Mouse (Mus musculus) lung, postnatal 0 days (tissue): ENCODE data around the gene Ap2b1. TPM values are rescaled to one million over a fixed set of nuclear protein-coding genes. Genes with fewer than 3 reads are reported as not detected.

ENCODE experiments used
- ATAC-seq: fragments of 200-750 bp; cut with Nextera tagmentation; 2 replicates; pipeline ENCODE4 v1.8.0; 2017; ENCODE audit warnings: moderate library complexity
- DNase-seq: peaks from one replicate; pipeline ENCODE4 v3.0.0-alpha.2; 2016; ENCODE audit warnings: low spot score
- H3K27ac ChIP-seq: fragments of 300-500 bp; sonication (generic); 2 replicates; pipeline ENCODE4 v1.5.1; 2014; ENCODE audit warnings: antibody characterized with exemption, mild to moderate bottlenecking, low read length, mixed read lengths
- H3K27me3 ChIP-seq: fragments of 300-500 bp; sonication (generic); replicated peaks from 2 replicates; pipeline ENCODE4 v1.6.1; 2014; ENCODE audit warnings: low read length, mixed read lengths; ENCODE audit not compliant: insufficient read depth
- H3K36me3 ChIP-seq: fragments of 300-500 bp; sonication (generic); 2 replicates; pipeline ENCODE4 v1.6.1; 2014; ENCODE audit warnings: low read length, mixed read lengths; ENCODE audit not compliant: insufficient read depth
- H3K4me1 ChIP-seq: fragments of 300-500 bp; sonication (generic); 2 replicates; pipeline ENCODE4 v1.6.1; 2014; ENCODE audit warnings: antibody characterized with exemption, low read depth, low read length, mixed read lengths; ENCODE audit not compliant: insufficient read depth
- H3K4me2 ChIP-seq: fragments of 300-500 bp; sonication (generic); replicated peaks from 2 replicates; pipeline ENCODE4 v1.6.1; 2014; ENCODE audit warnings: low read depth, mild to moderate bottlenecking, low read length, moderate library complexity, mixed read lengths
- H3K4me3 ChIP-seq: fragments of 300-500 bp; sonication (generic); 2 replicates; pipeline ENCODE4 v1.5.1; 2014; ENCODE audit warnings: low read depth, low read length
- H3K9ac ChIP-seq: fragments of 300-500 bp; sonication (generic); replicated peaks from 2 replicates; pipeline ENCODE4 v1.6.1; 2014; ENCODE audit warnings: low read depth, mild to moderate bottlenecking
- H3K9me3 ChIP-seq: fragments of 300-500 bp; sonication (generic); 2 replicates; pipeline ENCODE4 v1.6.1; 2016; ENCODE audit warnings: low read length, mixed read lengths
- CTCF ChIP-seq: IDR thresholded peaks from 2 replicates; pipeline ENCODE4 v1.5.1; 2016; ENCODE audit warnings: antibody characterized with exemption, mild to moderate bottlenecking
- EP300 ChIP-seq: IDR thresholded peaks from 2 replicates; pipeline ENCODE4 v1.6.1; 2016; ENCODE audit warnings: antibody characterized with exemption, mild to moderate bottlenecking, control low read depth
- WGBS: fragments of 180-500 bp; shearing (Covaris S2); extraction: QIAGEN DNeasy Blood & Tissue Kit; methylation state at CpG from one replicate; pipeline ENCODE4 v1.1.7; 2014; 5-methylcytosine and 5-hydroxymethylcytosine counted together
- polyA plus RNA-seq: library from polyadenylated mRNA; unstranded; fragments of >200 nt; fragmentation: Nextera tagmentation; extraction: Ambion mirVana; gene quantifications from 2 replicates; pipeline ENCODE4 v1.2.1, GENCODE M21; 2015

Ap2b1 gene
- polyA plus RNA-seq, 1 experiment from 2014 or later: 26.5 TPM

DNA sequence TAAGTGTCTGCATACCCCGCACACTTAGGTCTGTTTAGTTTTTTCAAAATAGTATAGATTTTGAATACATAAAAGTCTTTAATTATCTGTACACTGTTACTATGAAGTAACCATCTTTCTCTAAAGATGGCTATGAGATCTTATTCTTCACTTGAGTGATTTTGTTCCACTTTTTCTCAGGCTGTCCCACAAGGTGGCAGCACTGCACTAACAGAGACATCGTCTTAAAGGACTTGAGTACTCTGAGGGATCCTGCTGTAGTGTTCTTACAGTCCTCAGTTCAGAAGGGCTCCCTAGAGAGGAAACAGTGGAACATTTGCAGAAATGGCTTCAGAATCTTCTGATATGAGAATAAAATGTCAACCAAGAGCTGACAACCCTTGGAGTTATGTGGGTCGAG, 28.6 kb downstream of the Ap2b1 start:
- Histone ChIP-seq H3K9me3 (no peaks in the 10 kb centered on the region), H3K4me3 (no peak overlapping the region), H3K4me1 (no peaks in the 10 kb centered on the region), H3K36me3 (peaks cover 46% of the 10 kb centered on the region), H3K4me2 (no peak overlapping the region), H3K27ac (no peak overlapping the region), H3K27me3 (no peaks in the 10 kb centered on the region), H3K9ac (no peak overlapping the region)
- 64% methylated on average over 3 of the region's 3 CpGs for WGBS
- no peak for ATAC-seq
- peak; percentile 70 for DNase-seq
- TF ChIP-seq CTCF (peak; percentile 76), EP300 (no peak)

GRCm38 (mm10) chr11:83335826-83336225, 37.0 kb downstream of the Ap2b1 start:
- Histone ChIP-seq H3K4me1 (no peaks in the 10 kb centered on the region), H3K27ac (no peak overlapping the region), H3K27me3 (no peaks in the 10 kb centered on the region), H3K4me2 (no peak overlapping the region), H3K4me3 (no peak overlapping the region), H3K9me3 (no peaks in the 10 kb centered on the region), H3K9ac (no peak overlapping the region), H3K36me3 (peaks cover 63% of the 10 kb centered on the region; the same call in 1 of the 2 replicates)
- ATAC-seq (no peak), DNase-seq (no peak)
- 90% methylated on average over 7 of the region's 7 CpGs for WGBS
- TF ChIP-seq EP300 (no peak), CTCF (no peak)

- ATAC-seq (no peak), DNase-seq (no peak)
- peaks cover 72% of the 10 kb centered on the region for H3K36me3 ChIP-seq
- H3K9ac ChIP-seq: no peak overlapping the region
- no peaks in the 10 kb centered on the region for H3K27me3 ChIP-seq
- no peak overlapping the region for H3K4me3 ChIP-seq
- H3K9me3 ChIP-seq: no peaks in the 10 kb centered on the region
- H3K4me2 ChIP-seq: no peak overlapping the region
- no peaks in the 10 kb centered on the region for H3K4me1 ChIP-seq
- no peak overlapping the region for H3K27ac ChIP-seq
- WGBS: 75% methylated on average over 2 of the region's 2 CpGs
- TF ChIP-seq EP300 (no peak), CTCF (no peak)
Observed at GRCm38 (mm10) chr11:83339705-83340104, 40.9 kb downstream of the Ap2b1 start.

DNA sequence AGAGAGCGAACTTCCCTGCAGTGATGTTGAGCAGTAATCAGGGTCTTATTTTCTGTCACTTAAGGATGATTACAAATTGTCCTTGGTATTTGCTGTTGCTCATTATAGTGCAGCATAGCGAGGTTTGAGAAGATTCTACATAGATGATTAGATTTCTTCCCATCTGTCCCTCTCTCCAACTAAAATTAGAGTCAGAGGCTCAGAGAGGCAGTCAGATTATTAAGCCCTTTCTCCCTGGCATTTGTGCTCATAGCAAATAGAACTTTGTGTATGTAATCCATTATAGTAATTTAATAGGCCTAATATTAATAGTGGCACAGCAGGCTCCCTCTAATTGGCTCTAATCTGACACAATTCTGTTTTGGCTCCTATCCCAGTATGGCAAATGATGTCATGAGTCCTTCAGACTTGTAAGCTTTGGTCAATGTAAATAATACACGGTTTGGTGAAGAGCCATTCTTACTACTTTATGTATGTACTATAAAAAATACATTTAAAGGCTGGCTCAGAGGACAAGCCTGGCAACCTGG, 43.0 kb downstream of the Ap2b1 start:
- H3K4me3 ChIP-seq: no peak overlapping the region
- H3K9ac ChIP-seq: no peak overlapping the region
- ATAC-seq (no peak), DNase-seq (peak; percentile 18)
- H3K27ac ChIP-seq: no peak overlapping the region
- no peaks in the 10 kb centered on the region for H3K9me3 ChIP-seq
- TF ChIP-seq CTCF: no peak
- no peak for TF ChIP-seq EP300
- no peaks in the 10 kb centered on the region for H3K4me1 ChIP-seq
- 71% methylated on average over 3 of the region's 3 CpGs for WGBS
- H3K27me3 ChIP-seq: no peaks in the 10 kb centered on the region
- H3K36me3 ChIP-seq: peaks cover 65% of the 10 kb centered on the region
- no peak overlapping the region for H3K4me2 ChIP-seq

GRCm38 (mm10) chr11:83355428-83355827, 56.6 kb downstream of the Ap2b1 start:
- H3K4me1 ChIP-seq: no peaks in the 10 kb centered on the region
- 91% methylated on average over 5 of the region's 5 CpGs for WGBS
- no peak for TF ChIP-seq CTCF
- no peak for TF ChIP-seq EP300
- H3K9ac ChIP-seq: no peak overlapping the region
- H3K4me3 ChIP-seq: no peak overlapping the region
- ATAC-seq (no peak), DNase-seq (no peak)
- no peak overlapping the region for H3K4me2 ChIP-seq
- peaks cover 20% of the 10 kb centered on the region; the same call in 1 of the 2 replicates for H3K36me3 ChIP-seq
- H3K9me3 ChIP-seq: no peaks in the 10 kb centered on the region
- no peaks in the 10 kb centered on the region for H3K27me3 ChIP-seq
- H3K27ac ChIP-seq: no peak overlapping the region

DNA sequence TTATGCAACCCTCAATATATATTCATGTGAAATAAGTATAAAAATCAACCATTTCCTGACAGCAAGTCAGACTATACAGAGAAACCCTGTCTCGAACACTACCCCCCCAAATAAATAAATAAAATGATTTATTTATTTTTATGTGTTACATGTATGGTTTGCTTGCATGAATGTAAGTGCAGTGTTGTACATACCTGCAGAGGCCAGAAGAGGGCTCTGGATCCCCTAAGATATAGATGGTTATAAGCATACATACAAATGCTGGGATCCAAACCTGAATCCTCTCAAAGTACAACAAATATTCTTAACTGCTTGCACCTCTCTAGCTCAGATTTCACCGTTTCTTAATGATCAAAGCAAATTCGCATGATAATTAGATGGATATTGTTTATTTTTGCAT, 58.6 kb downstream of the Ap2b1 start:
- no peak overlapping the region for H3K27ac ChIP-seq
- no peak overlapping the region for H3K9ac ChIP-seq
- no peaks in the 10 kb centered on the region for H3K27me3 ChIP-seq
- no peak for TF ChIP-seq EP300
- peak; percentile 63 for TF ChIP-seq CTCF
- H3K4me2 ChIP-seq: no peak overlapping the region
- no peak overlapping the region for H3K4me3 ChIP-seq
- no peaks in the 10 kb centered on the region for H3K9me3 ChIP-seq
- peak; percentile 55 for DNase-seq
- no peaks in the 10 kb centered on the region for H3K4me1 ChIP-seq
- WGBS: 60% methylated on average over 3 of the region's 3 CpGs
- H3K36me3 ChIP-seq: peaks cover 10% of the 10 kb centered on the region; the same call in 1 of the 2 replicates
- no peak for ATAC-seq

DNA sequence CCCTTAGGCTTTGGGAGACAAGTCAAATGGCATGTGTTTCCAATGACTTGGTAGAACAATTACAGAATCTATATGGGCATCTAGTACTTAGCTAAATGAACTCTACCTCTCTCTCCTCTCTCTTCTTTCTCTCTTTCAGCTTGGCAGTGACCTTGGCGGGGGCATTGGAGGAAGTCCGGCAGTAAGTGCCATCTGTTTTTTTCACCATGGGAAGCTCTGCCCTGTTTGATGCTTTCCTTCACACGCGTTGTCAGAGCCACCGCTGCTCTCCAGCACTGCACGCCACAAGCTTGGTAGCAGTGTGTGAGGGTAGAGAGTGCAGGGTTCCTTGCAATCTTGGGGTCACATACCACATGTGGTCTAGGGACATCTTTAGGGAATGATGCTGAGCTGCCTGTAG, 65.8 kb downstream of the Ap2b1 start:
- Histone ChIP-seq H3K27me3 (no peaks in the 10 kb centered on the region), H3K4me3 (no peak overlapping the region), H3K9ac (no peak overlapping the region), H3K36me3 (peaks cover 24% of the 10 kb centered on the region; the same call in 1 of the 2 replicates), H3K9me3 (no peaks in the 10 kb centered on the region), H3K27ac (no peak overlapping the region), H3K4me2 (no peak overlapping the region), H3K4me1 (no peaks in the 10 kb centered on the region)
- no peak for ATAC-seq
- no peak for DNase-seq
- WGBS: 89% methylated on average over 6 of the region's 6 CpGs
- TF ChIP-seq CTCF (no peak), EP300 (no peak)
